Mouse (Mus musculus): ENCODE data around the gene Kctd18. TPM values are rescaled to one million over a fixed set of nuclear protein-coding genes. Genes with fewer than 3 reads are reported as not detected.
A peak's percentile ranks its signal among the peaks of the same experiment; 100 is the strongest.

Gene Kctd18
- polyA plus RNA-seq (2012; rRNA removed) = 4.3 and 4.8 TPM in 2 replicates

DNA sequence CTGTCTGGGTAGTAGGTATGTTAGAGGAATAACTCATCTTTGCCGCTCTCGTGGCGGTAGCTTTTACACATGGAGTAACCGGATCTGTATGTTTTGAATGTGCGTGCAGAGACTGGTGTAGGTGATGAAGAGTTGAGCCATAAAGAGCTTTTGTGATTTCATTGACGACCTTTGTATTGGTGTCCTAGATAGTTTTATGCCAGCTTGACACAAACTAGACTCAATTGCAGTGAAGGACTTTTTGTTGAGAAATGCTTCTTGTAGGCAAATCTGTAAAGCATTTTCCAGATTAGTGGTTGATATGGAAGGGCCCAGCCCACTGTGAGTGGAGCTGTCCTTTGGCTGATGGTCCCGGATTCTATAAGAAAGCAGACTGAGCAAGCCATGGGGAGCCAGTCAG is at the start of gene Kctd18:
Kctd18 (minus strand) TSS at position 101 of the 400 bp plus-strand sequence.
- TF ChIP-seq POLR2A (IDR thresholded peaks at IDR 0.05; ENCODE audit: low read depth, low read length) = no peak
- TF ChIP-seq CTCF (conservative IDR thresholded peaks at IDR 0.05; ENCODE audit: insufficient read depth, insufficient read length, low read depth, low read length) = no peak
- no peak for DNase-seq
- 98% methylated on average over 7 of the region's 7 CpGs for WGBS
- Histone ChIP-seq H3K4me3 (ENCODE audit: insufficient read depth, low read depth, low read length) (no peak within 1 kb of the TSS), H3K27me3 (replicated peaks; ENCODE audit: control insufficient read depth, insufficient read depth, low read length) (no peaks in the 10 kb centered on the region), H3K4me1 (ENCODE audit: control insufficient read depth, insufficient read depth, low read length) (no peaks in the 10 kb centered on the region), H3K27ac (ENCODE audit: insufficient read depth, low read depth, low read length) (no peak within 1 kb of the TSS), H3K36me3 (ENCODE audit: control insufficient read depth, insufficient read depth, low read length) (no peaks in the 10 kb centered on the region)

DNA sequence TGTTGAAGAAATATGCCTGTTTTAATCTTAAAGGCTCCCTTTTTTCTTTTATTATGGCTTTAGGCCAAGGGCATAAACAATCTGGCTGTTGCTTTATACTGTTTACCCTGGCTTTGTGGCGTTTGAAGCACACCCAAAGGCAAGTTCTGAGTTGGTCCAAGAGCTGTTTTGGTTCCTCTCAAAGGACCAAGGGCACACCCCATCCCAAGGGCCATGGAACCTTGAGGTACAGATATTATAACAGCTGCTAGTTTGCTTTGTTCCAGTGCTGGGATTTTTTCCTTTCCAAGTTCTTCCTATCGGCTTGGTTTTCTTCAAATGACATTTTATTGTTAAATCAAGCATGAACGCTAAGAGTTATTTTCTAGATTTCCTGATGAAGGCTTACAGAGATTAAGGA is 46.9 kb upstream of the Kctd18 start:
- no peak for TF ChIP-seq CTCF (conservative IDR thresholded peaks at IDR 0.05; ENCODE audit: insufficient read depth, insufficient read length, low read depth, low read length)
- TF ChIP-seq POLR2A (IDR thresholded peaks at IDR 0.05; ENCODE audit: low read depth, low read length) = no peak
- H3K4me1 ChIP-seq (ENCODE audit: control insufficient read depth, insufficient read depth, low read length) = no peaks in the 10 kb centered on the region
- H3K36me3 ChIP-seq (ENCODE audit: control insufficient read depth, insufficient read depth, low read length) = no peaks in the 10 kb centered on the region
- 58% methylated on average over 3 of the region's 3 CpGs for WGBS
- H3K4me3 ChIP-seq (ENCODE audit: insufficient read depth, low read depth, low read length) = no peak overlapping the region
- DNase-seq = no peak
- H3K27me3 ChIP-seq (replicated peaks; ENCODE audit: control insufficient read depth, insufficient read depth, low read length) = no peaks in the 10 kb centered on the region
- no peak overlapping the region for H3K27ac ChIP-seq (ENCODE audit: insufficient read depth, low read depth, low read length)

- Histone ChIP-seq H3K27me3 (replicated peaks; ENCODE audit: control insufficient read depth, insufficient read depth, low read length) (no peaks in the 10 kb centered on the region), H3K36me3 (ENCODE audit: control insufficient read depth, insufficient read depth, low read length) (no peaks in the 10 kb centered on the region), H3K4me3 (ENCODE audit: insufficient read depth, low read depth, low read length) (no peak overlapping the region), H3K4me1 (ENCODE audit: control insufficient read depth, insufficient read depth, low read length) (no peaks in the 10 kb centered on the region), H3K27ac (ENCODE audit: insufficient read depth, low read depth, low read length) (no peak overlapping the region)
- peak; percentile 29 for DNase-seq
- 56% methylated on average over 5 of the region's 5 CpGs for WGBS
- no peak for TF ChIP-seq CTCF (conservative IDR thresholded peaks at IDR 0.05; ENCODE audit: insufficient read depth, insufficient read length, low read depth, low read length)
- TF ChIP-seq POLR2A (IDR thresholded peaks at IDR 0.05; ENCODE audit: low read depth, low read length) = no peak
Observed at GRCm38 (mm10) chr1:58065151-58065550, 46.4 kb upstream of the Kctd18 start.

DNA sequence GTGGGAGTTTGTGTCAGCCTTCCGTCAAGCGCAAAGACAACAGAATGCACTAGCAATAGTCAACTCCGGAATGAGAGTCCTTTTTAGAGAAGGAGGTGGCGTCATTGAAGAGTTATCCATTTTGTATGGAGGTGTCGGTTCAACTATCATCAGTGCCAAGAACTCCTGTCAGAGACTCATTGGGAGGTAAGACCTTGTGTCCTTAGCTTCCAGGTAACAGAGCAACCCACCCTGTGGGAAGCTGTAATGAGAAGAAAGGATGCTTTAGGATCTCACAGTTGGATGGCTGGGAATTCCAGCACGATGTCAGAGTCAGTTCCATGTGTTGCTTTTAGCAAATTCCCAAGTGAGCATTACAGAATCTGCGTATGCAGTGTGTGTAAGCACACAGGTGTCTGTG is 43.4 kb upstream of the Kctd18 start:
- H3K36me3 ChIP-seq (ENCODE audit: control insufficient read depth, insufficient read depth, low read length) = no peaks in the 10 kb centered on the region
- no peak for DNase-seq
- WGBS = 94% methylated on average over 7 of the region's 7 CpGs
- no peaks in the 10 kb centered on the region for H3K27me3 ChIP-seq (replicated peaks; ENCODE audit: control insufficient read depth, insufficient read depth, low read length)
- no peaks in the 10 kb centered on the region for H3K4me1 ChIP-seq (ENCODE audit: control insufficient read depth, insufficient read depth, low read length)
- TF ChIP-seq CTCF (conservative IDR thresholded peaks at IDR 0.05; ENCODE audit: insufficient read depth, insufficient read length, low read depth, low read length) (no peak), POLR2A (IDR thresholded peaks at IDR 0.05; ENCODE audit: low read depth, low read length) (no peak)
- H3K27ac ChIP-seq (ENCODE audit: insufficient read depth, low read depth, low read length) = no peak overlapping the region
- H3K4me3 ChIP-seq (ENCODE audit: insufficient read depth, low read depth, low read length) = no peak overlapping the region

DNA sequence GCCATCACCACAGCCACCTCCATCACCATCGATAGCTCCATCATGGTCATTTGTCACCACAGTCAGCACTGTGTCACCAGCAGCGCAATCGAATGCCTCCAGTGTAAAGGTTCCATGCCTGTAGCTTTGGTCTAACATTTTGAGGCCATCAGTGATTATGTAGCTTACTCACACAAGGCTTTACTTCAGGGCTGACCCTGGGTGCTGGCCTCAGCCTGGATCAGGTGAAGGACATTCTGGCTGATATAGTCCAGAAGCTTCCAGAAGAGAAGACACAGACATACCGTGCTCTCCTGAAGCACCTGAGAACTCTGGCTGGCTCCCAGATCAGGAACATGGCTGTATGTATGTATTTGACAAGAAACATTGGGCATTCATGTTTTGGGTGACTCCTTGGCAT is 40.1 kb upstream of the Kctd18 start:
- WGBS = 85% methylated on average over 4 of the region's 4 CpGs
- Histone ChIP-seq H3K36me3 (ENCODE audit: control insufficient read depth, insufficient read depth, low read length) (no peaks in the 10 kb centered on the region), H3K4me3 (ENCODE audit: insufficient read depth, low read depth, low read length) (no peak overlapping the region)

DNA sequence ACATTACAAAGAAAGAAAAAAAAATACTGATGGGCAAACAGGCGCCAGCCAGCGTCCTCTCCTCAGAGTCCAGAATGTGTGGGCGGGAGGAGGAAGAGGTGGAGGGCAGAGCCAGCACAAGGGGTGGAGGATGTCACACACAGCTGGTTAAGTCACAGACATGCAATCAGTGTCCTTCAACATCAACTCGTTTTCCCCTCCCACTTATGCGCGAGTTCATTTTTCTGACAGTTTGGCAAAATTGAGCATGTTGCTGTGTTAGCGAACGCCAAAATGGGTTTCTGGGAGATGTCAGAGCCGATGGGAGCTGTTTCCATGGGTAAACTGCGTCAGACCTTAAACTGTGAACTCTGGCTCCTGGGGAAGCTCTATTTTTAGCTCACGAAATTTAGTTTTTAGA is 38.2 kb upstream of the Kctd18 start:
- no peak overlapping the region for H3K4me3 ChIP-seq (ENCODE audit: insufficient read depth, low read depth, low read length)
- no peak for DNase-seq
- no peaks in the 10 kb centered on the region for H3K4me1 ChIP-seq (ENCODE audit: control insufficient read depth, insufficient read depth, low read length)
- no peaks in the 10 kb centered on the region for H3K27me3 ChIP-seq (replicated peaks; ENCODE audit: control insufficient read depth, insufficient read depth, low read length)
- 53% methylated on average over 11 of the region's 11 CpGs for WGBS
- TF ChIP-seq POLR2A (IDR thresholded peaks at IDR 0.05; ENCODE audit: low read depth, low read length) = no peak
- no peak for TF ChIP-seq CTCF (conservative IDR thresholded peaks at IDR 0.05; ENCODE audit: insufficient read depth, insufficient read length, low read depth, low read length)
- no peaks in the 10 kb centered on the region for H3K36me3 ChIP-seq (ENCODE audit: control insufficient read depth, insufficient read depth, low read length)
- no peak overlapping the region for H3K27ac ChIP-seq (ENCODE audit: insufficient read depth, low read depth, low read length)

More for the DNA sequence above, 40.1 kb upstream of the Kctd18 start:
- no peak for DNase-seq
- TF ChIP-seq POLR2A (IDR thresholded peaks at IDR 0.05; ENCODE audit: low read depth, low read length) (no peak), CTCF (conservative IDR thresholded peaks at IDR 0.05; ENCODE audit: insufficient read depth, insufficient read length, low read depth, low read length) (no peak)
- Histone ChIP-seq H3K27me3 (replicated peaks; ENCODE audit: control insufficient read depth, insufficient read depth, low read length) (no peaks in the 10 kb centered on the region), H3K4me1 (ENCODE audit: control insufficient read depth, insufficient read depth, low read length) (no peaks in the 10 kb centered on the region), H3K27ac (ENCODE audit: insufficient read depth, low read depth, low read length) (no peak overlapping the region)

- no peaks in the 10 kb centered on the region for H3K36me3 ChIP-seq (ENCODE audit: control insufficient read depth, insufficient read depth, low read length)
- no peaks in the 10 kb centered on the region for H3K27me3 ChIP-seq (replicated peaks; ENCODE audit: control insufficient read depth, insufficient read depth, low read length)
- H3K4me1 ChIP-seq (ENCODE audit: control insufficient read depth, insufficient read depth, low read length) = no peaks in the 10 kb centered on the region
- H3K4me3 ChIP-seq (ENCODE audit: insufficient read depth, low read depth, low read length) = no peak overlapping the region
- no peak overlapping the region for H3K27ac ChIP-seq (ENCODE audit: insufficient read depth, low read depth, low read length)
- DNase-seq = no peak
- 71% methylated on average over 13 of the region's 13 CpGs for WGBS
- TF ChIP-seq CTCF (conservative IDR thresholded peaks at IDR 0.05; ENCODE audit: insufficient read depth, insufficient read length, low read depth, low read length) (no peak), POLR2A (IDR thresholded peaks at IDR 0.05; ENCODE audit: low read depth, low read length) (no peak)
Observed at GRCm38 (mm10) chr1:58056074-58056807, 37.5 kb upstream of the Kctd18 start.

All from kidney, adult 2 months (tissue).